Comparison of ENCODE assay signal across 8 mouse cellular contexts in genomic region chr11:116571767-116572679, GRCm38 (mm10). TPM values are rescaled to one million over a fixed set of nuclear protein-coding genes. Genes with fewer than 3 reads are reported as not detected.
DNase-seq lines count a peak whose midpoint lies in the region; ATAC-seq and TF ChIP-seq lines count a peak whose summit lies in the region.
"Had no signal": no experiment of that assay in that cellular context is flagged by ENCODE, and none has a peak within 500 bp of the region (broad histone marks: within the 10 kb centered on the region; RNA-seq: fewer than 3 reads in every experiment).

No protein-coding gene starts in this region.

- no peak overlapping the region for H3K27ac ChIP-seq in liver, adult 2 months (replicated peaks; ENCODE audit: insufficient read depth, low read depth, low read length)
- H3K27ac ChIP-seq in hindbrain, postnatal 0 days = no peak overlapping the region

- H3K4me2 ChIP-seq in hindbrain, postnatal 0 days (ENCODE audit: low read depth, low read length) = no peak overlapping the region

- H3K4me1 ChIP-seq in erythroblast, embryonic 14.5 days (ENCODE audit: control insufficient read depth) = peaks cover 96% of the 10 kb centered on the region
- H3K4me1 ChIP-seq in liver, adult 2 months (ENCODE audit: control insufficient read depth, insufficient read depth, low read length) = no peaks in the 10 kb centered on the region
- H3K4me1 ChIP-seq in hindbrain, postnatal 0 days (ENCODE audit: insufficient read depth, low read length) = peaks cover 24% of the 10 kb centered on the region

- peak overlapping the region; percentile 63 for H3K4me3 ChIP-seq in erythroblast, embryonic 14.5 days (replicated peaks)
- no peak overlapping the region for H3K4me3 ChIP-seq in liver, adult 2 months (ENCODE audit: insufficient read depth, low read depth, low read length)
- H3K4me3 ChIP-seq in hindbrain, postnatal 0 days (ENCODE audit: low read length) = no peak overlapping the region

- H3K9me3 ChIP-seq in erythroblast, embryonic 14.5 days (ENCODE audit: control insufficient read depth, low read length) = no peaks in the 10 kb centered on the region
- H3K9me3 ChIP-seq in hindbrain, postnatal 0 days (ENCODE audit: low read length) = no peaks in the 10 kb centered on the region

- ATAC-seq in hindbrain, postnatal 0 days = no peak

- H3K36me3 ChIP-seq in erythroblast, embryonic 14.5 days (ENCODE audit: control insufficient read depth) = peaks cover 79% of the 10 kb centered on the region
- no peaks in the 10 kb centered on the region for H3K36me3 ChIP-seq in liver, adult 2 months (ENCODE audit: control insufficient read depth, insufficient read depth, low read length)
- H3K36me3 ChIP-seq in hindbrain, postnatal 0 days (ENCODE audit: insufficient read depth, low read length) = no peaks in the 10 kb centered on the region

- peaks cover 46% of the 10 kb centered on the region for H3K79me2 ChIP-seq in liver, adult 2 months (ENCODE audit: control insufficient read depth, insufficient read depth, low read length)

- no peak for TF ChIP-seq CTCF in liver, adult 2 months (IDR thresholded peaks at IDR 0.05; ENCODE audit: low read depth, low read length)
- no peak for TF ChIP-seq CTCF in hindbrain, postnatal 0 days (IDR thresholded peaks at IDR 0.05; ENCODE audit: low read depth)

- no peaks in the 10 kb centered on the region for H3K27me3 ChIP-seq in erythroblast, embryonic 14.5 days (ENCODE audit: control insufficient read depth)
- no peaks in the 10 kb centered on the region for H3K27me3 ChIP-seq in liver, adult 2 months (ENCODE audit: control insufficient read depth, insufficient read depth, low read length)
- H3K27me3 ChIP-seq in hindbrain, postnatal 0 days (ENCODE audit: insufficient read depth, low read length) = no peaks in the 10 kb centered on the region

- TF ChIP-seq POLR2A in liver, adult 2 months (IDR thresholded peaks at IDR 0.05; ENCODE audit: extremely low read depth, insufficient read depth, low read length) = no peak

- 58% methylated on average over 19 of the region's 19 CpGs for WGBS in liver, adult 2 months
- 77% methylated on average over 19 of the region's 19 CpGs for WGBS in hindbrain, postnatal 0 days

- no peak overlapping the region for H3K9ac ChIP-seq in liver, adult 2 months (ENCODE audit: low read depth, low read length)
- no peak overlapping the region for H3K9ac ChIP-seq in hindbrain, postnatal 0 days (replicated peaks; ENCODE audit: low read length)

- peak; percentile 56 for DNase-seq in A20 (ENCODE audit: low read depth, low spot score)
- DNase-seq in MN1 (ENCODE audit: low spot score) = peak; percentile 49
- peak; percentile 29 for DNase-seq in liver, adult 2 months (ENCODE audit: extremely low read depth, low read depth, low spot score)
- DNase-seq in kidney, postnatal 36 days = no peak
- no peak for DNase-seq in hindbrain, postnatal 0 days (ENCODE audit: low spot score)
- no peak for DNase-seq in frontal cortex, postnatal 14 days (ENCODE audit: low spot score in 2 of 2)
- DNase-seq: thymus, postnatal 25 days had no signal

RNA-seq across cellular contexts. Expression of gene Ube2o, which starts 9.2 kb away (rescaled TPM):
- polyA plus RNA-seq in erythroblast, embryonic 14.5 days (2012) = 71.6 and 80.5 TPM in 2 replicates
- 2.0 and 3.2 TPM in 2 replicates for total RNA-seq in liver, adult 2 months (2014; rRNA removed)
- polyA plus RNA-seq in liver, adult 2 months (2012; rRNA removed) = 5.7 and 7.3 TPM in 2 replicates
- total RNA-seq in hindbrain, postnatal 0 days (2014; rRNA removed) = 101 and 112 TPM in 2 replicates
- polyA plus RNA-seq in hindbrain, postnatal 0 days (2015; fragmentation: Nextera tagmentation; extraction: Ambion mirVana) = 31.3 and 31.9 TPM in 2 replicates

RNA-seq across cellular contexts. Expression of gene Aanat, which starts 14.2 kb away (rescaled TPM):
- polyA plus RNA-seq in erythroblast, embryonic 14.5 days (2012) = not detected in 2 replicates
- not detected in 2 replicates for total RNA-seq in liver, adult 2 months (2014; rRNA removed)
- polyA plus RNA-seq in liver, adult 2 months (2012; rRNA removed) = not detected in 2 replicates
- 0.68 TPM in 1 of 2 replicates, not detected in the other for total RNA-seq in hindbrain, postnatal 0 days (2014; rRNA removed)
- 0.46 and 0.81 TPM in 2 replicates for polyA plus RNA-seq in hindbrain, postnatal 0 days (2015; fragmentation: Nextera tagmentation; extraction: Ambion mirVana)

RNA-seq across cellular contexts. Expression of gene Sphk1, which starts 41.3 kb away (rescaled TPM):
- polyA plus RNA-seq in erythroblast, embryonic 14.5 days (2012) = 13.6 and 14.3 TPM in 2 replicates
- 0.47 and 0.55 TPM in 2 replicates for total RNA-seq in liver, adult 2 months (2014; rRNA removed)
- polyA plus RNA-seq in liver, adult 2 months (2012; rRNA removed) = 0.21 and 0.44 TPM in 2 replicates
- 25.5 and 29.7 TPM in 2 replicates for total RNA-seq in hindbrain, postnatal 0 days (2014; rRNA removed)
- 17.9 and 20.4 TPM in 2 replicates for polyA plus RNA-seq in hindbrain, postnatal 0 days (2015; fragmentation: Nextera tagmentation; extraction: Ambion mirVana)

RNA-seq across cellular contexts. Expression of gene Rhbdf2, which starts 54.8 kb away (rescaled TPM):
- 1.6 and 1.8 TPM in 2 replicates for polyA plus RNA-seq in erythroblast, embryonic 14.5 days (2012)
- total RNA-seq in liver, adult 2 months (2014; rRNA removed) = 3.1 and 4.1 TPM in 2 replicates
- polyA plus RNA-seq in liver, adult 2 months (2012; rRNA removed) = 15.0 and 17.8 TPM in 2 replicates
- 3.8 and 4.0 TPM in 2 replicates for total RNA-seq in hindbrain, postnatal 0 days (2014; rRNA removed)
- polyA plus RNA-seq in hindbrain, postnatal 0 days (2015; fragmentation: Nextera tagmentation; extraction: Ambion mirVana) = 1.1 and 1.6 TPM in 2 replicates

Comparison
In these comparisons a context has a peak if more than half of its experiments do, and no peak if none do; other contexts are left out.
1. DNase-seq: peak in A20 (single experiment), MN1 (single experiment) and liver, adult 2 months (single experiment); none in kidney, postnatal 36 days (0 of 2), hindbrain, postnatal 0 days (single experiment) and frontal cortex, postnatal 14 days (0 of 2).
2. RNA of gene Sphk1, which starts 41.3 kb away (polyA plus RNA-seq): 17.9 to 20.4 TPM in hindbrain, postnatal 0 days and 13.6 to 14.3 TPM in erythroblast, embryonic 14.5 days; 0.21 to 0.44 TPM in liver, adult 2 months; every median in the first group is over 10 times any median in the second.